Mouse (Mus musculus): Measurements from ENCODE around the gene Tceal1.

DNA sequence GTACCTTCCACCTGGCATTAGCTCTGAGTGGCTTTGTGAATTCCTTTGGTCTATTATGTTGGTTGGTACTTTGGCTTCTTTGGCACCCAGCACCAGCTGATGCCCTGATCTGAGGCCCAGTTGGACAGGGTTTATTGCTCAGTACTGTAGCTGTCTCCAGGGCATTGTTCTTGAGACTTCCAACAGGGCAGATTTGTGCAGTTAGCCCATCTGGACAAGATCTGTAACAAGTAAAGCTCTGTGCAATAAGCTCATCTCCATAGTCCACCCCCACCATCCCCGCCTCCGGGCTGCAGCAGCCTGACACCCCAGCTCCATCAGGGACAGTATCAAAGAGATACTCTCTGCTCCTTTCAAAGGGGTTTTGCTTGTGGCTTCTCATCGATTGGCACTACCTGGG is 47.7 kb downstream of the Tceal1 start:
- TF ChIP-seq CTCF (conservative IDR thresholded peaks at IDR 0.05; ENCODE audit: low read length) = no peak
- no peak for TF ChIP-seq NANOG (IDR thresholded peaks at IDR 0.05; ENCODE audit: borderline replicate concordance, low read length)
- no peak for TF ChIP-seq POU5F1 (IDR thresholded peaks at IDR 0.05; ENCODE audit: borderline replicate concordance, low read length)

All from E14TG2a.4 (cell line).